Mouse (Mus musculus) CH12.LX (cell line): ENCODE measurements around the gene Gse1. TPM values are rescaled to one million over a fixed set of nuclear protein-coding genes. Genes with fewer than 3 reads are reported as not detected.

Experiments
- DNase-seq: peaks from one replicate; pipeline ENCODE4 v3.0.0-alpha.2; 2013; ENCODE audit errors: extremely low read depth
- H3K27ac ChIP-seq: 2 replicates; pipeline ENCODE4 v1.5.1; 2012; ENCODE audit warnings: low read depth, mild to moderate bottlenecking, control low read depth, moderate library complexity; ENCODE audit not compliant: insufficient read depth
- H3K27me3 ChIP-seq: replicated peaks from 2 replicates; pipeline ENCODE3; 2012; ENCODE audit warnings: inconsistent platforms
- H3K36me3 ChIP-seq, 2 experiments: replicated peaks in 1 of 2; 2 replicates each; pipeline versions ENCODE3 to v1.6.1; 2012; ENCODE audit warnings: inconsistent platforms in 1 of 2, low read length in 1 of 2, mild to moderate bottlenecking in 1 of 2, mixed read lengths in 1 of 2, moderate library complexity in 1 of 2; ENCODE audit not compliant: control insufficient read depth in 1 of 2, insufficient read depth in 1 of 2
- H3K4me1 ChIP-seq, 2 experiments: 2 replicates each; pipeline ENCODE4 v1.6.1; 2012; ENCODE audit warnings: inconsistent platforms in 1 of 2, moderate library complexity in 1 of 2; ENCODE audit not compliant: insufficient read depth in 2 of 2, control insufficient read depth in 1 of 2
- H3K4me2 ChIP-seq: 2 replicates; pipeline ENCODE4 v1.6.1; 2012; ENCODE audit warnings: low read depth, mild to moderate bottlenecking, control low read depth; ENCODE audit not compliant: poor library complexity, insufficient read depth, severe bottlenecking
- H3K4me3 ChIP-seq, 3 experiments: fragments of 150-350 bp in 1 of 3; sonication (generic) in 1 of 3; replicated peaks in 1 of 3; 2 replicates each; pipeline versions ENCODE3 to v1.5.1; 2011 to 2012; ENCODE audit warnings: low read depth in 2 of 3, low read length in 2 of 3, mild to moderate bottlenecking in 2 of 3, moderate library complexity in 2 of 3, control low read depth in 1 of 3, improper control_type of control experiment in 1 of 3, inconsistent platforms in 1 of 3, mixed read lengths in 1 of 3; ENCODE audit not compliant: poor library complexity in 1 of 3
- H3K79me2 ChIP-seq: replicated peaks from 2 replicates; pipeline ENCODE4 v1.6.1; 2012; ENCODE audit warnings: mild to moderate bottlenecking, moderate library complexity; ENCODE audit not compliant: control insufficient read depth, poor library complexity, insufficient read depth, severe bottlenecking; ENCODE audit errors: extremely low read depth
- H3K9ac ChIP-seq: 2 replicates; pipeline ENCODE4 v1.6.1; 2012; ENCODE audit warnings: low read depth, mild to moderate bottlenecking, control low read depth, moderate library complexity; ENCODE audit not compliant: insufficient read depth
- H3K9me3 ChIP-seq: replicated peaks from 2 replicates; pipeline ENCODE3; 2012; ENCODE audit warnings: low read length, inconsistent platforms, mixed read lengths
- BHLHE40 ChIP-seq: IDR thresholded peaks from 2 replicates; pipeline ENCODE4 v1.6.1; 2011; ENCODE audit warnings: mild to moderate bottlenecking, low read depth, low read length, improper control_type of control experiment
- CHD1 ChIP-seq: IDR thresholded peaks from 2 replicates; pipeline ENCODE4 v1.6.1; 2012; ENCODE audit warnings: low read depth, low read length, improper control_type of control experiment, inconsistent platforms
- CHD2 ChIP-seq: IDR thresholded peaks from 2 replicates; pipeline ENCODE4 v1.6.1; 2011; ENCODE audit warnings: low read length, improper control_type of control experiment
- E2F4 ChIP-seq: IDR thresholded peaks from 2 replicates; pipeline ENCODE4 v1.6.1; 2011; ENCODE audit warnings: low read depth, low read length, improper control_type of control experiment; ENCODE audit not compliant: insufficient replicate concordance
- ELF1 ChIP-seq: IDR thresholded peaks from 2 replicates; pipeline ENCODE4 v1.6.1; 2014; ENCODE audit warnings: low read depth, mild to moderate bottlenecking, inconsistent platforms, low read length, improper control_type of control experiment
- EP300 ChIP-seq: IDR thresholded peaks from 2 replicates; pipeline ENCODE4 v1.6.1; 2011; ENCODE audit warnings: low read length, improper control_type of control experiment
- GABPA ChIP-seq: IDR thresholded peaks from 2 replicates; pipeline ENCODE4 v1.6.1; 2012; ENCODE audit warnings: low read depth, low read length, improper control_type of control experiment, inconsistent platforms; ENCODE audit not compliant: insufficient replicate concordance
- IRF4 ChIP-seq: IDR thresholded peaks from 2 replicates; pipeline ENCODE4 v1.6.1; 2014; ENCODE audit warnings: low read depth, mild to moderate bottlenecking, inconsistent platforms, low read length, improper control_type of control experiment
- JUN ChIP-seq: IDR thresholded peaks from 2 replicates; pipeline ENCODE4 v1.6.1; 2011; ENCODE audit warnings: low read depth, mild to moderate bottlenecking, low read length, improper control_type of control experiment, moderate library complexity; ENCODE audit not compliant: insufficient read depth
- MAX ChIP-seq: IDR thresholded peaks from 2 replicates; pipeline ENCODE4 v1.6.1; 2011; ENCODE audit warnings: low read length, improper control_type of control experiment
- MXI1 ChIP-seq: IDR thresholded peaks from 2 replicates; pipeline ENCODE4 v1.6.1; 2011; ENCODE audit warnings: mild to moderate bottlenecking, low read depth, low read length, improper control_type of control experiment
- MYC ChIP-seq: IDR thresholded peaks from 2 replicates; pipeline ENCODE4 v1.6.1; 2011; ENCODE audit warnings: low read depth, mild to moderate bottlenecking, improper control_type of control experiment, low read length
- NELFE ChIP-seq: IDR thresholded peaks from 2 replicates; pipeline ENCODE4 v1.6.1; 2011; ENCODE audit warnings: low read depth, low read length, improper control_type of control experiment
- NRF1 ChIP-seq: IDR thresholded peaks from 2 replicates; pipeline ENCODE4 v1.6.1; 2014; ENCODE audit warnings: low read depth, mild to moderate bottlenecking, inconsistent platforms, low read length, improper control_type of control experiment, moderate library complexity
- POLR2AphosphoS2 ChIP-seq: IDR thresholded peaks from 2 replicates; pipeline ENCODE4 v1.6.1; 2011; ENCODE audit warnings: low read depth, low read length, improper control_type of control experiment
- RAD21 ChIP-seq: IDR thresholded peaks from 2 replicates; pipeline ENCODE4 v1.6.1; 2011; ENCODE audit warnings: low read depth, mild to moderate bottlenecking, low read length, improper control_type of control experiment, moderate library complexity
- RCOR1 ChIP-seq: conservative IDR thresholded peaks from 2 replicates; pipeline ENCODE4 v1.6.1; 2012; ENCODE audit warnings: low read depth, mild to moderate bottlenecking, inconsistent platforms, low read length, improper control_type of control experiment
- SIN3A ChIP-seq: IDR thresholded peaks from 2 replicates; pipeline ENCODE4 v1.6.1; 2012; ENCODE audit warnings: low read length, improper control_type of control experiment, inconsistent platforms
- TBP ChIP-seq: conservative IDR thresholded peaks from 2 replicates; pipeline ENCODE4 v1.6.1; 2011; ENCODE audit warnings: low read depth, low read length, improper control_type of control experiment
- TCF12 ChIP-seq: IDR thresholded peaks from 2 replicates; pipeline ENCODE4 v1.6.1; 2014; ENCODE audit warnings: low read depth, mild to moderate bottlenecking, inconsistent platforms, low read length, improper control_type of control experiment
- UBTF ChIP-seq: IDR thresholded peaks from 2 replicates; pipeline ENCODE4 v1.6.1; 2012; ENCODE audit warnings: low read depth, mild to moderate bottlenecking, inconsistent platforms, low read length, improper control_type of control experiment, moderate library complexity
- USF1 ChIP-seq: IDR thresholded peaks from 2 replicates; pipeline ENCODE4 v1.6.1; 2014; ENCODE audit warnings: low read depth, mild to moderate bottlenecking, inconsistent platforms, low read length, improper control_type of control experiment
- ZC3H11A ChIP-seq: IDR thresholded peaks from 2 replicates; pipeline ENCODE4 v1.6.1; 2012; ENCODE audit warnings: low read depth, mild to moderate bottlenecking, inconsistent platforms, low read length, improper control_type of control experiment
- ZMIZ1 ChIP-seq: IDR thresholded peaks from 2 replicates; pipeline ENCODE4 v1.6.1; 2012; ENCODE audit warnings: low read depth, mild to moderate bottlenecking, inconsistent platforms, low read length, improper control_type of control experiment
- ZNF384 ChIP-seq: IDR thresholded peaks from 2 replicates; pipeline ENCODE4 v1.6.1; 2012; ENCODE audit warnings: low read depth, low read length, improper control_type of control experiment, inconsistent platforms
- dilution Hi-C: fragments of 300-500 bp; cut with MboI; formaldehyde crosslinking; loops from 2 replicates; pipeline ENCODE4 v1.14.3; 2020; ENCODE audit warnings: low sequenced_read_pairs; ENCODE audit not compliant: extremely low pct_unique_long_range_greater_than_20kb, extremely low pct_ligation_motif_present
- in situ Hi-C: fragments of 300-500 bp; cut with MboI; formaldehyde crosslinking; loops from 3 replicates; pipeline ENCODE4 v1.14.3; 2019; ENCODE audit warnings: low sequenced_read_pairs, low pct_ligation_motif_present, low pct_unique_long_range_greater_than_20kb, mixed read lengths
- polyA plus RNA-seq: library from polyadenylated mRNA; unstranded; fragments of >175 nt; gene quantifications from 2 replicates; pipeline ENCODE4 v1.2.1, GENCODE M21; 2012; ENCODE audit warnings: low read depth; ENCODE audit not compliant: insufficient read length
- total RNA-seq, 2 experiments: library from RNA; depleted of rRNA; stranded (reverse); fragments of 300-350 nt in 1 of 2; fragments of >200 nt in 1 of 2; gene quantifications; 2 replicates each; pipeline ENCODE4 v1.2.3; 2012 to 2014

Gse1 gene
- total and polyA plus RNA-seq, 3 experiments, result 1.3 to 9.8 (median 8.5) TPM

- TF ChIP-seq JUN, result no peak
- no peak for TF ChIP-seq MXI1
- TF ChIP-seq ZC3H11A, result no peak
- TF ChIP-seq CHD1, result no peak
- no peak for TF ChIP-seq E2F4
- no peak for TF ChIP-seq GABPA
- TF ChIP-seq IRF4, result no peak
- no peak for TF ChIP-seq USF1
- no peak for TF ChIP-seq EP300
- TF ChIP-seq POLR2AphosphoS2, result no peak
- Histone ChIP-seq H3K4me2 (no peak overlapping the region), H3K9me3 (no peaks in the 10 kb centered on the region), H3K27me3 (no peaks in the 10 kb centered on the region), H3K79me2 (no peaks in the 10 kb centered on the region; the same call in 1 of the 2 replicates), H3K27ac (no peak overlapping the region), H3K36me3 (peaks cover 95 to 99% of the 10 kb centered on the region in 2 experiments), H3K4me1 (peaks cover 0 to 12% of the 10 kb centered on the region in 2 experiments; a peak in 2 of 4 replicates), H3K9ac (no peak overlapping the region), H3K4me3 (no peak overlapping the region)
- dilution Hi-C loops (no loop called here), in situ Hi-C loops (no loop called here)
- no peak for DNase-seq
These were observed 346.7 kb downstream of the Gse1 start for GRCm38 (mm10) chr8:120574941-120575340.

DNA sequence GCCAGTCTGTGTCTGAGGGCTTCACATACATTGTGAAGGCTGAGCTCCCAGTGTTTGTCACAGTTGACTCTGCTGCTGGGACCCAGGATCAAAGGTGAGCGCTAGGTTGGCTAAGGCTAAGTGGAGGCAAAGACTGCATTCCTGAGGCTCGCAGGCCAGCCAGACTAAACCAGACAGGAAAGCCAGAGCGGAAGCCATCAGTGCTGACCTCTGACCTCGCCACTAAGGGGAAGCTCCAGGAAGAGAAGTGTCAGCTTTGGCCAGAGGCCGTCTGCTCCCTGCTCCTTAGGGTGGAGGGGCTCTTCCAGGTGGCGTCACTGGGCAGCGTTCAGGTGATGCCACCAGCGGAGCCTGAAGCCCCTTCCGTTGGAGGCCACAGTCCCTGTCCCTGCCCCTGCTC is 347.5 kb downstream of the Gse1 start:
- TF ChIP-seq NRF1 (no peak), CHD2 (no peak)
- no peaks in the 10 kb centered on the region; the same call in 1 of the 2 replicates for H3K79me2 ChIP-seq
- no peak overlapping the region for H3K9ac ChIP-seq
- H3K36me3 ChIP-seq, result peaks cover 97 to 99% of the 10 kb centered on the region in 2 experiments
- H3K27me3 ChIP-seq, result no peaks in the 10 kb centered on the region
- H3K4me2 ChIP-seq, result no peak overlapping the region
- no peaks in the 10 kb centered on the region for H3K9me3 ChIP-seq
- DNase-seq, result no peak
- in situ Hi-C loops (no loop called here), dilution Hi-C loops (no loop called here)
- peaks cover 0 to 10% of the 10 kb centered on the region in 2 experiments; a peak in 2 of 4 replicates for H3K4me1 ChIP-seq
- H3K27ac ChIP-seq, result no peak overlapping the region
- H3K4me3 ChIP-seq, result no peak overlapping the region

DNA sequence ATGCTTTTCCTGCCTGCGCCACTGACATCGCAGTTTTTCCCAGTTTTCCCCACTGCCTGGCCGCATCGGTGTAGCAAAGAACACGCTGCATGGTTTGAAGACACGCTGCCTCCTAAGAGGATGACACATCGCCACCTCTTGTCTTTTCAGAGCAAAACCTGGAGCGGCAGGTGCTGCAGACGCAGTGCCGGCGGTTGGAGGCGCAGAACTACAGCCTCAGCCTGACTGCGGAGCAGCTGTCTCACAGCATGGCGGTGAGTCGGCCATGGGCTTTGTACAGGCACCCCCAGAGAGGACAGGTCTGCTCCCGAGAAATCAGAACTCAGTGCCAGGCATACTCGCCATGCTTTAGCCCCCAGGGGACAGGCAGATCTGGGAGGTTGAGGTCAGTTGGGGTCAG is 349.6 kb downstream of the Gse1 start:
- Histone ChIP-seq H3K27ac (no peak overlapping the region), H3K4me3 (no peak overlapping the region), H3K9ac (no peak overlapping the region), H3K9me3 (no peaks in the 10 kb centered on the region), H3K79me2 (no peaks in the 10 kb centered on the region), H3K27me3 (no peaks in the 10 kb centered on the region), H3K4me2 (no peak overlapping the region), H3K4me1 (no peaks in the 10 kb centered on the region), H3K36me3 (peaks cover 92 to 99% of the 10 kb centered on the region in 2 experiments)
- in situ Hi-C loops (no loop called here), dilution Hi-C loops (no loop called here)
- no peak for TF ChIP-seq CHD1
- TF ChIP-seq RCOR1, result no peak
- no peak for TF ChIP-seq GABPA
- TF ChIP-seq MYC, result no peak
- TF ChIP-seq TBP, result no peak
- TF ChIP-seq UBTF, result no peak
- no peak for TF ChIP-seq ELF1
- TF ChIP-seq E2F4, result no peak
- no peak for TF ChIP-seq RAD21
- no peak for TF ChIP-seq SIN3A
- TF ChIP-seq JUN, result no peak
- TF ChIP-seq ZNF384, result no peak
- TF ChIP-seq BHLHE40, result no peak
- TF ChIP-seq TCF12, result no peak
- no peak for TF ChIP-seq ZMIZ1
- no peak for TF ChIP-seq IRF4
- no peak for TF ChIP-seq CHD2
- TF ChIP-seq MAX, result no peak
- TF ChIP-seq NELFE, result no peak
- DNase-seq, result no peak
